ENCODE assay signal across 21 mouse cellular contexts in the genomic region with DNA sequence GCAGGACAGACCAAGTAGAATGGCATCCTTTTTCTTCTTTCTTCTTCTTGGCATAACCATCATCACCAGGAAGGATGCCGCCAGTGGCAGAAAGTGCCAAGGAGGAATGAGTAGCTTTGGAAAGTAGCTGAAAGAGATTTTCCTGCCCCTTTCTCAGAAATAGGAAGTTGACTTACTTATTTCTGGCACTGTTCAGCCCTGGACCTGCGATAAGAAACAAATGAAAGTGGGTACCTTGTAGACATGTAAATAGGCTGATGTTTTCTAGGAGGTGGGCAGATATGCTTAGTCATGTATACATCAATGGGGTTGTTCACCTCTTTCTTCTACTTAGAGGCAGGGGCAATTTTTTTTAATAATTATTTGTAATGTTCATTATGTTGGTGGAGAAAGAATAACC.
DNase-seq lines count a peak whose midpoint lies in the region; ATAC-seq and TF ChIP-seq lines count a peak whose summit lies in the region.
"Had no signal": no experiment of that assay in that cellular context is flagged by ENCODE, and none has a peak within 500 bp of the region (broad histone marks: within the 10 kb centered on the region; RNA-seq: fewer than 3 reads in every experiment).

No protein-coding gene starts in this region.

- H3K9ac ChIP-seq in MEL (ENCODE audit: control insufficient read depth, low read depth, low read length, poor library complexity, severe bottlenecking): peak overlapping the region; percentile 28; the same call in 1 of the 2 replicates
- H3K9ac ChIP-seq: embryonic facial prominence, embryonic 12.5 days; forebrain, embryonic 12.5 days had no signal

- no peaks in the 10 kb centered on the region for H3K27me3 ChIP-seq in MEL (ENCODE audit: control insufficient read depth in 1 of 2, insufficient read depth in 2 of 2, low read length in 2 of 2)
- peaks cover 50% of the 10 kb centered on the region for H3K27me3 ChIP-seq in forebrain, embryonic 10.5 days (ENCODE audit: poor library complexity, severe bottlenecking)
- H3K27me3 ChIP-seq: embryonic facial prominence, embryonic 12.5 days had no signal

- H3K79me2 ChIP-seq in MEL (ENCODE audit: control insufficient read depth, insufficient read depth, low read length, poor library complexity): no peaks in the 10 kb centered on the region

- TF ChIP-seq POLR2A in MEL (IDR thresholded peaks at IDR 0.05; ENCODE audit: control insufficient read depth in 1 of 2, insufficient read depth in 1 of 2, low read depth in 1 of 2, low read length in 2 of 2, poor library complexity in 1 of 2): no peak
- no peak for TF ChIP-seq POLR2A in bone marrow macrophage, adult 2 months (IDR thresholded peaks at IDR 0.05; ENCODE audit: borderline replicate concordance, low read depth, low read length)

- peaks cover 0 to 30% of the 10 kb centered on the region in 2 experiments; a peak in 2 of 4 replicates for H3K36me3 ChIP-seq in MEL (ENCODE audit: control insufficient read depth in 1 of 2, insufficient read depth in 2 of 2, low read length in 2 of 2)
- H3K36me3 ChIP-seq in forebrain, embryonic 10.5 days (replicated peaks): no peaks in the 10 kb centered on the region
- H3K36me3 ChIP-seq: embryonic facial prominence, embryonic 10.5 days; embryonic facial prominence, embryonic 12.5 days; forebrain, embryonic 12.5 days; G1E had no signal

- no peak for TF ChIP-seq RAD21 in MEL (IDR thresholded peaks at IDR 0.05; ENCODE audit: low read depth, low read length)

- peak; percentile 78 for DNase-seq in MEL (ENCODE audit: low read depth, low spot score)
- no peak for DNase-seq in cerebellum, postnatal 25 days
- no peak for DNase-seq in forebrain, embryonic 10.5 days (ENCODE audit: extremely low spot score, low spot score)
- DNase-seq: adrenal gland, adult 2 months; adrenal gland, postnatal 10 days; adrenal gland, postnatal 25 days; cerebellum, adult 11-12 months; cerebellum, adult 2 months; cerebellum, adult 9-10 months; cerebellum, postnatal 10 days; cerebellum, postnatal 36 days had no signal

- peak overlapping the region in 1 of 2 experiments; percentile 13; a peak in 1 of 4 replicates for H3K4me3 ChIP-seq in MEL (ENCODE audit: control insufficient read depth in 1 of 2, insufficient read depth in 1 of 2, low read depth in 2 of 2, low read length in 2 of 2)
- H3K4me3 ChIP-seq in bone marrow macrophage, adult 2 months (ENCODE audit: insufficient read depth, low read length): no peak overlapping the region
- no peak overlapping the region for H3K4me3 ChIP-seq in forebrain, embryonic 10.5 days
- H3K4me3 ChIP-seq: embryonic facial prominence, embryonic 10.5 days; embryonic facial prominence, embryonic 12.5 days; forebrain, embryonic 12.5 days had no signal

- peak overlapping the region; percentile 66 for H3K27ac ChIP-seq in MEL (ENCODE audit: control insufficient read depth, low read depth, low read length)
- H3K27ac ChIP-seq in bone marrow macrophage, adult 2 months (ENCODE audit: insufficient read depth, low read depth, low read length): peak overlapping the region; percentile 38; the same call in 1 of the 2 replicates
- no peak overlapping the region for H3K27ac ChIP-seq in forebrain, embryonic 10.5 days
- H3K27ac ChIP-seq: embryonic facial prominence, embryonic 10.5 days; embryonic facial prominence, embryonic 12.5 days; forebrain, embryonic 12.5 days had no signal

- H3K9me3 ChIP-seq in MEL (replicated peaks; ENCODE audit: insufficient read depth, low read length): no peaks in the 10 kb centered on the region
- no peaks in the 10 kb centered on the region for H3K9me3 ChIP-seq in forebrain, embryonic 10.5 days
- H3K9me3 ChIP-seq: embryonic facial prominence, embryonic 10.5 days; embryonic facial prominence, embryonic 12.5 days; forebrain, embryonic 12.5 days; G1E had no signal

- no peak for TF ChIP-seq CTCF in MEL (IDR thresholded peaks at IDR 0.05 in 2 of 3, conservative IDR thresholded peaks at IDR 0.05 in 1 of 3; ENCODE audit: control insufficient read depth in 1 of 3, insufficient read depth in 1 of 3, low read depth in 2 of 3, low read length in 3 of 3, poor library complexity in 1 of 3, severe bottlenecking in 1 of 3)
- no peak for TF ChIP-seq CTCF in bone marrow macrophage, adult 2 months (IDR thresholded peaks at IDR 0.05; ENCODE audit: low read depth, low read length)

- 95% methylated on average over 2 of the region's 2 CpGs for WGBS in forebrain, embryonic 10.5 days

- ATAC-seq in megakaryocyte-erythroid progenitor cell, adult 5-6 weeks (replicated peaks; ENCODE audit: low FRiP score, low TSS enrichment, poor library complexity, severe bottlenecking): 0 out of 2 replicates have a peak, but pooled peaks have one; percentile 43
- no peak for ATAC-seq in activated CD4-positive, CD25-positive, alpha-beta regulatory T cell, adult 4 months
- ATAC-seq: forebrain, embryonic 14.5 days; forebrain, embryonic 16.5 days; Patski had no signal

- H3K4me1 ChIP-seq in MEL (ENCODE audit: control insufficient read depth in 1 of 2, insufficient read depth in 2 of 2, low read length in 2 of 2): peaks cover 18 to 23% of the 10 kb centered on the region in 2 experiments
- H3K4me1 ChIP-seq in bone marrow macrophage, adult 2 months (ENCODE audit: control insufficient read depth, insufficient read depth, low read length): peaks cover 31% of the 10 kb centered on the region
- H3K4me1 ChIP-seq in forebrain, embryonic 10.5 days: no peaks in the 10 kb centered on the region
- H3K4me1 ChIP-seq: embryonic facial prominence, embryonic 10.5 days; embryonic facial prominence, embryonic 12.5 days; forebrain, embryonic 12.5 days had no signal

- TF ChIP-seq EP300 in MEL (IDR thresholded peaks at IDR 0.05; ENCODE audit: low read depth in 1 of 2, low read length in 2 of 2): no peak; a peak in 1 of 4 replicates

TF ChIP-seq in MEL, 35 proteins besides CTCF, POLR2A, EP300 and RAD21:
- no peak for TF ChIP-seq SMC3 (IDR thresholded peaks at IDR 0.05; ENCODE audit: low read depth, low read length)
- no peak for TF ChIP-seq ZNF384 (IDR thresholded peaks at IDR 0.05; ENCODE audit: low read depth, low read length)
- no peak for TF ChIP-seq E2F4 (IDR thresholded peaks at IDR 0.05; ENCODE audit: borderline replicate concordance, low read depth, low read length)
- TF ChIP-seq USF1 (IDR thresholded peaks at IDR 0.05; ENCODE audit: low read depth, low read length): no peak
- no peak for TF ChIP-seq BHLHE40 (IDR thresholded peaks at IDR 0.05; ENCODE audit: borderline replicate concordance, low read depth, low read length)
- no peak for TF ChIP-seq CHD1 (IDR thresholded peaks at IDR 0.05; ENCODE audit: low read depth, low read length)
- no peak for TF ChIP-seq MAFK (IDR thresholded peaks at IDR 0.05; ENCODE audit: borderline replicate concordance, low read depth, low read length)
- TF ChIP-seq TBP (IDR thresholded peaks at IDR 0.05; ENCODE audit: low read depth, low read length): no peak
- TF ChIP-seq ETS1 (IDR thresholded peaks at IDR 0.05; ENCODE audit: low read depth, low read length): peak; percentile 54; the same call in 1 of the 2 replicates
- TF ChIP-seq MYC (IDR thresholded peaks at IDR 0.05; ENCODE audit: low read depth, low read length): no peak
- TF ChIP-seq GATA1 (IDR thresholded peaks at IDR 0.05; ENCODE audit: low read depth, low read length): peak; percentile 66
